17 mouse cellular contexts compared by ENCODE assay signal in genomic region chr9:22035300-22036044, GRCm38 (mm10). TPM values are rescaled to one million over a fixed set of nuclear protein-coding genes. Genes with fewer than 3 reads are reported as not detected.
A peak's percentile ranks its signal among the peaks of the same experiment; 100 is the strongest.
DNase-seq lines count a peak whose midpoint lies in the region; ATAC-seq lines count a peak whose summit lies in the region.
"Had no signal": no experiment of that assay in that cellular context is flagged by ENCODE, and none has a peak within 500 bp of the region (broad histone marks: within the 10 kb centered on the region; RNA-seq: fewer than 3 reads in every experiment).

No protein-coding gene starts in this region.

- DNase-seq in embryo, embryonic 11 days, result peak; percentile 62
- DNase-seq in embryo, embryonic 10 days (ENCODE audit: low spot score), result no peak
- peak; percentile 29 for DNase-seq in embryonic facial prominence, embryonic 14.5 days (ENCODE audit: low spot score)
- DNase-seq in hindbrain, embryonic 11.5 days (ENCODE audit: low spot score), result peak; percentile 78
- no peak for DNase-seq in frontal cortex, postnatal 14 days (ENCODE audit: low spot score in 2 of 2)
- DNase-seq: adrenal gland, adult 2 months; gastrocnemius, postnatal 14 days; lung, adult 2 months; thymus, postnatal 36 days had no signal

- H3K36me3 ChIP-seq in embryonic facial prominence, embryonic 14.5 days (ENCODE audit: control insufficient read depth, insufficient read depth, low read length), result no peaks in the 10 kb centered on the region
- peaks cover 10% of the 10 kb centered on the region; the same call in 1 of the 2 replicates for H3K36me3 ChIP-seq in hindbrain, embryonic 11.5 days (ENCODE audit: control insufficient read depth, insufficient read depth, low read length)
- H3K36me3 ChIP-seq in neural tube, embryonic 12.5 days, result peaks cover 48% of the 10 kb centered on the region
- H3K36me3 ChIP-seq in kidney, embryonic 15.5 days, result no peaks in the 10 kb centered on the region
- H3K36me3 ChIP-seq in intestine, embryonic 16.5 days (ENCODE audit: control insufficient read depth, insufficient read depth, low read length), result no peaks in the 10 kb centered on the region
- H3K36me3 ChIP-seq: heart, embryonic 15.5 days; intestine, embryonic 15.5 days had no signal

- H3K4me3 ChIP-seq in embryonic facial prominence, embryonic 14.5 days (ENCODE audit: low read depth, low read length), result no peak overlapping the region
- H3K4me3 ChIP-seq in hindbrain, embryonic 11.5 days (ENCODE audit: low read depth, low read length), result no peak overlapping the region
- H3K4me3 ChIP-seq in neural tube, embryonic 12.5 days, result no peak overlapping the region
- H3K4me3 ChIP-seq in kidney, embryonic 15.5 days (replicated peaks), result no peak overlapping the region
- H3K4me3 ChIP-seq in intestine, embryonic 16.5 days (ENCODE audit: low read length), result no peak overlapping the region
- H3K4me3 ChIP-seq: heart, embryonic 15.5 days; intestine, embryonic 15.5 days had no signal

- peak; percentile 50; the same call in 1 of the 2 replicates for ATAC-seq in embryonic facial prominence, embryonic 14.5 days (ENCODE audit: low read depth)
- ATAC-seq in hindbrain, embryonic 11.5 days (ENCODE audit: low FRiP score), result peak; percentile 92
- ATAC-seq in neural tube, embryonic 12.5 days (ENCODE audit: low FRiP score, low read depth), result peak; percentile 81
- ATAC-seq in kidney, embryonic 15.5 days (replicated peaks; ENCODE audit: low FRiP score), result no peak
- no peak for ATAC-seq in intestine, embryonic 16.5 days
- ATAC-seq: intestine, embryonic 15.5 days; Patski had no signal

- H3K9me3 ChIP-seq in embryonic facial prominence, embryonic 14.5 days (ENCODE audit: control insufficient read depth, low read length), result no peaks in the 10 kb centered on the region
- no peaks in the 10 kb centered on the region for H3K9me3 ChIP-seq in hindbrain, embryonic 11.5 days (ENCODE audit: control insufficient read depth, low read length)
- H3K9me3 ChIP-seq in neural tube, embryonic 12.5 days, result no peaks in the 10 kb centered on the region
- no peaks in the 10 kb centered on the region for H3K9me3 ChIP-seq in kidney, embryonic 15.5 days (replicated peaks)
- no peaks in the 10 kb centered on the region for H3K9me3 ChIP-seq in intestine, embryonic 16.5 days (ENCODE audit: control insufficient read depth, low read length)
- H3K9me3 ChIP-seq: heart, embryonic 15.5 days; intestine, embryonic 15.5 days had no signal

- H3K4me1 ChIP-seq in embryonic facial prominence, embryonic 14.5 days (ENCODE audit: control insufficient read depth, insufficient read depth, low read length), result no peaks in the 10 kb centered on the region
- H3K4me1 ChIP-seq in hindbrain, embryonic 11.5 days (replicated peaks; ENCODE audit: control insufficient read depth, insufficient read depth, low read length), result peaks cover 9% of the 10 kb centered on the region
- H3K4me1 ChIP-seq in neural tube, embryonic 12.5 days, result peaks cover 23% of the 10 kb centered on the region
- no peaks in the 10 kb centered on the region for H3K4me1 ChIP-seq in kidney, embryonic 15.5 days
- no peaks in the 10 kb centered on the region for H3K4me1 ChIP-seq in intestine, embryonic 16.5 days (ENCODE audit: control insufficient read depth, insufficient read depth, low read length)
- H3K4me1 ChIP-seq: heart, embryonic 15.5 days; intestine, embryonic 15.5 days had no signal

- H3K4me2 ChIP-seq in embryonic facial prominence, embryonic 14.5 days (ENCODE audit: low read depth, low read length), result no peak overlapping the region
- no peak overlapping the region for H3K4me2 ChIP-seq in hindbrain, embryonic 11.5 days (replicated peaks; ENCODE audit: low read depth, low read length)
- H3K4me2 ChIP-seq in neural tube, embryonic 12.5 days (replicated peaks), result no peak overlapping the region
- H3K4me2 ChIP-seq in kidney, embryonic 15.5 days, result no peak overlapping the region
- no peak overlapping the region for H3K4me2 ChIP-seq in intestine, embryonic 16.5 days (ENCODE audit: low read depth, low read length)
- H3K4me2 ChIP-seq: heart, embryonic 15.5 days; intestine, embryonic 15.5 days had no signal

- WGBS in embryonic facial prominence, embryonic 14.5 days, result 60% methylated on average over 6 of the region's 6 CpGs
- WGBS in hindbrain, embryonic 11.5 days, result 26% methylated on average over 6 of the region's 6 CpGs
- 28% methylated on average over 6 of the region's 6 CpGs for WGBS in neural tube, embryonic 12.5 days
- WGBS in kidney, embryonic 15.5 days, result 55% methylated on average over 6 of the region's 6 CpGs
- WGBS in intestine, embryonic 16.5 days, result 54% methylated on average over 6 of the region's 6 CpGs

- no peak overlapping the region for H3K27ac ChIP-seq in embryonic facial prominence, embryonic 14.5 days (replicated peaks; ENCODE audit: low read depth, low read length)
- H3K27ac ChIP-seq in hindbrain, embryonic 11.5 days (ENCODE audit: low read depth, low read length), result peak overlapping the region; percentile 86
- H3K27ac ChIP-seq in neural tube, embryonic 12.5 days, result peak overlapping the region; percentile 39
- H3K27ac ChIP-seq in kidney, embryonic 15.5 days, result no peak overlapping the region
- no peak overlapping the region for H3K27ac ChIP-seq in intestine, embryonic 16.5 days (ENCODE audit: low read length)
- H3K27ac ChIP-seq: heart, embryonic 15.5 days; intestine, embryonic 15.5 days had no signal

- no peaks in the 10 kb centered on the region for H3K27me3 ChIP-seq in embryonic facial prominence, embryonic 14.5 days (replicated peaks; ENCODE audit: control insufficient read depth, insufficient read depth, low read length)
- H3K27me3 ChIP-seq in hindbrain, embryonic 11.5 days (ENCODE audit: control insufficient read depth, insufficient read depth, low read length), result no peaks in the 10 kb centered on the region
- no peaks in the 10 kb centered on the region for H3K27me3 ChIP-seq in neural tube, embryonic 12.5 days (replicated peaks)
- H3K27me3 ChIP-seq in kidney, embryonic 15.5 days, result no peaks in the 10 kb centered on the region
- no peaks in the 10 kb centered on the region for H3K27me3 ChIP-seq in intestine, embryonic 16.5 days (replicated peaks; ENCODE audit: control insufficient read depth, insufficient read depth, low read length)
- H3K27me3 ChIP-seq: heart, embryonic 15.5 days; intestine, embryonic 15.5 days had no signal

- no peak overlapping the region for H3K9ac ChIP-seq in embryonic facial prominence, embryonic 14.5 days (ENCODE audit: low read depth, low read length)
- no peak overlapping the region for H3K9ac ChIP-seq in hindbrain, embryonic 11.5 days (ENCODE audit: low read depth, low read length)
- no peak overlapping the region for H3K9ac ChIP-seq in neural tube, embryonic 12.5 days
- H3K9ac ChIP-seq in kidney, embryonic 15.5 days, result no peak overlapping the region
- H3K9ac ChIP-seq in intestine, embryonic 16.5 days (ENCODE audit: low read depth, low read length), result no peak overlapping the region
- H3K9ac ChIP-seq: heart, embryonic 15.5 days; intestine, embryonic 15.5 days had no signal

RNA-seq across cellular contexts. Expression of gene Elavl3, which starts 16.4 kb away (rescaled TPM):
- polyA plus RNA-seq in embryonic facial prominence, embryonic 14.5 days (2014; fragmentation: Nextera tagmentation; extraction: Ambion mirVana), result 4.6 and 5.1 TPM in 2 replicates
- 72.9 and 85.2 TPM in 2 replicates for polyA plus RNA-seq in hindbrain, embryonic 11.5 days (2014; fragmentation: Nextera tagmentation; extraction: Ambion mirVana)
- 73.5 and 77.9 TPM in 2 replicates for polyA plus RNA-seq in neural tube, embryonic 12.5 days (2016; fragmentation: Nextera tagmentation; extraction: Ambion mirVana)
- polyA plus RNA-seq in kidney, embryonic 15.5 days (2015; fragmentation: Nextera tagmentation; extraction: Ambion mirVana), result 0.53 and 1.1 TPM in 2 replicates
- polyA plus RNA-seq in intestine, embryonic 16.5 days (2015; fragmentation: Nextera tagmentation; extraction: Ambion mirVana), result 1.5 and 1.9 TPM in 2 replicates

RNA-seq across cellular contexts. Expression of gene Prkcsh, which starts 32.9 kb away (rescaled TPM):
- polyA plus RNA-seq in embryonic facial prominence, embryonic 14.5 days (2014; fragmentation: Nextera tagmentation; extraction: Ambion mirVana), result 86.6 and 95.2 TPM in 2 replicates
- 84.6 TPM in 2 replicates for polyA plus RNA-seq in hindbrain, embryonic 11.5 days (2014; fragmentation: Nextera tagmentation; extraction: Ambion mirVana)
- 104 and 109 TPM in 2 replicates for polyA plus RNA-seq in neural tube, embryonic 12.5 days (2016; fragmentation: Nextera tagmentation; extraction: Ambion mirVana)
- 137 and 140 TPM in 2 replicates for polyA plus RNA-seq in kidney, embryonic 15.5 days (2015; fragmentation: Nextera tagmentation; extraction: Ambion mirVana)
- polyA plus RNA-seq in intestine, embryonic 16.5 days (2015; fragmentation: Nextera tagmentation; extraction: Ambion mirVana), result 121 and 125 TPM in 2 replicates

RNA-seq across cellular contexts. Expression of gene Ccdc151, which starts 33.0 kb away (rescaled TPM):
- 2.3 and 4.8 TPM in 2 replicates for polyA plus RNA-seq in embryonic facial prominence, embryonic 14.5 days (2014; fragmentation: Nextera tagmentation; extraction: Ambion mirVana)
- polyA plus RNA-seq in hindbrain, embryonic 11.5 days (2014; fragmentation: Nextera tagmentation; extraction: Ambion mirVana), result 5.5 and 5.7 TPM in 2 replicates
- 2.7 and 3.6 TPM in 2 replicates for polyA plus RNA-seq in neural tube, embryonic 12.5 days (2016; fragmentation: Nextera tagmentation; extraction: Ambion mirVana)
- polyA plus RNA-seq in kidney, embryonic 15.5 days (2015; fragmentation: Nextera tagmentation; extraction: Ambion mirVana), result 1.6 TPM in 2 replicates
- polyA plus RNA-seq in intestine, embryonic 16.5 days (2015; fragmentation: Nextera tagmentation; extraction: Ambion mirVana), result 0.28 and 0.54 TPM in 2 replicates
- polyA plus RNA-seq: small intestine, adult 2 months had no signal

RNA-seq across cellular contexts. Expression of gene Gm49318, which starts 35.6 kb away (rescaled TPM):
- not detected in 2 replicates for polyA plus RNA-seq in embryonic facial prominence, embryonic 14.5 days (2014; fragmentation: Nextera tagmentation; extraction: Ambion mirVana)
- polyA plus RNA-seq in hindbrain, embryonic 11.5 days (2014; fragmentation: Nextera tagmentation; extraction: Ambion mirVana), result 0.56 TPM in 1 of 2 replicates, not detected in the other
- not detected in 2 replicates for polyA plus RNA-seq in neural tube, embryonic 12.5 days (2016; fragmentation: Nextera tagmentation; extraction: Ambion mirVana)
- polyA plus RNA-seq in kidney, embryonic 15.5 days (2015; fragmentation: Nextera tagmentation; extraction: Ambion mirVana), result not detected in 2 replicates
- not detected in 2 replicates for polyA plus RNA-seq in intestine, embryonic 16.5 days (2015; fragmentation: Nextera tagmentation; extraction: Ambion mirVana)
- polyA plus RNA-seq: adrenal gland, adult 2 months; heart, embryonic 15.5 days; intestine, embryonic 15.5 days; lung, adult 2 months; Patski; small intestine, adult 2 months; stomach, embryonic 16.5 days had no signal

RNA-seq across cellular contexts. Expression of gene Zfp653, which starts 35.7 kb away (rescaled TPM):
- 6.5 and 9.2 TPM in 2 replicates for polyA plus RNA-seq in embryonic facial prominence, embryonic 14.5 days (2014; fragmentation: Nextera tagmentation; extraction: Ambion mirVana)
- polyA plus RNA-seq in hindbrain, embryonic 11.5 days (2014; fragmentation: Nextera tagmentation; extraction: Ambion mirVana), result 8.1 and 9.2 TPM in 2 replicates
- 19.6 and 20.7 TPM in 2 replicates for polyA plus RNA-seq in neural tube, embryonic 12.5 days (2016; fragmentation: Nextera tagmentation; extraction: Ambion mirVana)
- polyA plus RNA-seq in kidney, embryonic 15.5 days (2015; fragmentation: Nextera tagmentation; extraction: Ambion mirVana), result 11.7 and 14.0 TPM in 2 replicates
- polyA plus RNA-seq in intestine, embryonic 16.5 days (2015; fragmentation: Nextera tagmentation; extraction: Ambion mirVana), result 9.2 and 9.7 TPM in 2 replicates

Comparison
In these comparisons a context has a peak if more than half of its experiments do, and no peak if none do; other contexts are left out.
1. DNase-seq: peak in embryo, embryonic 11 days (single experiment), embryonic facial prominence, embryonic 14.5 days (single experiment) and hindbrain, embryonic 11.5 days (single experiment); none in embryo, embryonic 10 days (single experiment) and frontal cortex, postnatal 14 days (0 of 2).
2. ATAC-seq: peak in embryonic facial prominence, embryonic 14.5 days (single experiment), hindbrain, embryonic 11.5 days (single experiment) and neural tube, embryonic 12.5 days (single experiment); none in kidney, embryonic 15.5 days (single experiment) and intestine, embryonic 16.5 days (single experiment).
3. H3K27ac ChIP-seq: peak in hindbrain, embryonic 11.5 days (single experiment) and neural tube, embryonic 12.5 days (single experiment); none in embryonic facial prominence, embryonic 14.5 days (single experiment), kidney, embryonic 15.5 days (single experiment) and intestine, embryonic 16.5 days (single experiment).
4. RNA of gene Elavl3, which starts 16.4 kb away (polyA plus RNA-seq): 72.9 to 85.2 TPM in hindbrain, embryonic 11.5 days and 73.5 to 77.9 TPM in neural tube, embryonic 12.5 days; 4.6 to 5.1 TPM in embryonic facial prominence, embryonic 14.5 days, 1.5 to 1.9 TPM in intestine, embryonic 16.5 days and 0.53 to 1.1 TPM in kidney, embryonic 15.5 days; every median in the first group is over 10 times any median in the second.